Mouse (Mus musculus) myocyte (in vitro differentiated cells): ENCODE results near the gene Nlrp4c. TPM values are rescaled to one million over a fixed set of nuclear protein-coding genes. Genes with fewer than 3 reads are reported as not detected.
A peak's percentile ranks its signal among the peaks of the same experiment; 100 is the strongest.

ENCODE experiments used
- H3K27me3 ChIP-seq: one replicate; pipeline ENCODE4 v1.6.1; 2011; ENCODE audit not compliant: control insufficient read depth, insufficient read depth, insufficient read length
- H3K36me3 ChIP-seq: one replicate; pipeline ENCODE4 v1.6.1; 2011; ENCODE audit not compliant: control insufficient read depth, insufficient read depth
- H3K4me2 ChIP-seq: one replicate; pipeline ENCODE4 v1.6.1; 2011; ENCODE audit warnings: low read depth, control low read depth
- H3K4me3 ChIP-seq: one replicate; pipeline ENCODE4 v1.5.1; 2011; ENCODE audit warnings: mild to moderate bottlenecking, control low read depth, moderate library complexity
- H3K79me2 ChIP-seq: one replicate; pipeline ENCODE4 v1.6.1; 2011; ENCODE audit not compliant: control insufficient read depth, insufficient read depth
- H3ac ChIP-seq: one replicate; pipeline ENCODE4 v1.6.1; 2011; ENCODE audit not compliant: control insufficient read depth, insufficient read length
- CEBPB ChIP-seq: IDR thresholded peaks from 2 replicates; pipeline ENCODE4 v1.6.1; 2011; ENCODE audit warnings: mild to moderate bottlenecking, moderate library complexity; ENCODE audit not compliant: poor library complexity, insufficient read depth, severe bottlenecking
- E2F4 ChIP-seq: IDR thresholded peaks from one replicate; pipeline ENCODE4 v1.6.1; 2011; ENCODE audit warnings: mild to moderate bottlenecking, control low read depth, moderate library complexity; ENCODE audit not compliant: insufficient read depth
- MAX ChIP-seq: IDR thresholded peaks from one replicate; pipeline ENCODE4 v1.6.1; 2011; ENCODE audit warnings: low read depth, mild to moderate bottlenecking, control low read depth
- MYOD1 ChIP-seq, 3 experiments: IDR thresholded peaks; one replicate each; pipeline ENCODE4 v1.6.1; 2011; ENCODE audit warnings: control low read depth in 2 of 3, low read depth in 2 of 3, mild to moderate bottlenecking in 2 of 3, moderate library complexity in 1 of 3; ENCODE audit not compliant: insufficient read length in 2 of 3, control insufficient read depth in 1 of 3
- MYOG ChIP-seq, 3 experiments: IDR thresholded peaks; one replicate each; pipeline ENCODE4 v1.6.1; 2011; ENCODE audit warnings: control low read depth in 2 of 3, low read depth in 2 of 3, mild to moderate bottlenecking in 2 of 3; ENCODE audit not compliant: insufficient read length in 2 of 3, control insufficient read depth in 1 of 3, insufficient read depth in 1 of 3
- POLR2A ChIP-seq: IDR thresholded peaks from one replicate; pipeline ENCODE4 v1.6.1; 2011; ENCODE audit warnings: low read depth, mild to moderate bottlenecking, control low read depth, moderate library complexity; ENCODE audit not compliant: insufficient read length
- POLR2AphosphoS2 ChIP-seq: IDR thresholded peaks from one replicate; pipeline ENCODE4 v1.6.1; 2011; ENCODE audit warnings: low read depth, control low read depth; ENCODE audit not compliant: insufficient read length
- REST ChIP-seq: IDR thresholded peaks from one replicate; pipeline ENCODE4 v1.6.1; 2011; ENCODE audit warnings: mild to moderate bottlenecking, control low read depth, moderate library complexity; ENCODE audit not compliant: insufficient read depth, insufficient read length
- SRF ChIP-seq: IDR thresholded peaks from one replicate; pipeline ENCODE4 v1.6.1; 2011; ENCODE audit warnings: low read depth; ENCODE audit not compliant: control insufficient read depth, insufficient read length
- TCF12 ChIP-seq: IDR thresholded peaks from one replicate; pipeline ENCODE4 v1.6.1; 2011; ENCODE audit warnings: mild to moderate bottlenecking, control low read depth; ENCODE audit not compliant: poor library complexity, insufficient read depth, severe bottlenecking
- TCF3 ChIP-seq: IDR thresholded peaks from one replicate; pipeline ENCODE4 v1.6.1; 2011; ENCODE audit warnings: low read depth, control low read depth; ENCODE audit not compliant: insufficient read length
- USF1 ChIP-seq: IDR thresholded peaks from one replicate; pipeline ENCODE4 v1.6.1; 2011; ENCODE audit warnings: low read depth, mild to moderate bottlenecking, control low read depth, moderate library complexity
- polyA plus RNA-seq: library from polyadenylated mRNA; unstranded; fragments of >200 nt; fragmentation: generic; extraction: Trizol; gene quantifications from one replicate; pipeline ENCODE4 v1.2.1, GENCODE M21; 2012; ENCODE audit warnings: missing spikeins

Gene Nlrp4c
- polyA plus RNA-seq, 1 experiment, result not detected

DNA sequence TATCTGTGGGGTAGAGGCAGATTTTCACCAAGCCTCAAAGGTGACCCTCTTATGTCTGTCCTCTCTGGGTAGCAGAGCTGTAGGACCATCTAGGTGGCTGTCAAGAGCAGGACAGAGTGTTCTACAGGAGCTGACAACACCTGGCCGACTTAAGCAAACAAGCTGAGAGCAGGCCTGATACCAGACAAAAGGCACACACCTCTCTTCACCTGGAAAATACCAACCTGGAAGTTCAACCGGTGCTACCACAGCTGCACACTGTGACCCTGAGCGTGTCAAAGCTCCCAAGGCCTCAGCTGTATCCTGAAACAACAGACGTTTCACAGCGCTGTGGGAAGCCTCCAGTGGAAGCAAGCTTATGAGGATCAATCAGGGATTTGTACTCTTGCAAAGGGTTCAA is 102.7 kb downstream of the Nlrp4c start:
- no peaks in the 10 kb centered on the region for H3K27me3 ChIP-seq
- TF ChIP-seq REST, result no peak
- TF ChIP-seq USF1, result no peak
- no peak for TF ChIP-seq CEBPB
- TF ChIP-seq TCF3, result no peak
- no peak for TF ChIP-seq MAX
- TF ChIP-seq POLR2AphosphoS2, result no peak
- TF ChIP-seq SRF, result no peak
- no peak for TF ChIP-seq MYOD1 (IDR thresholded peaks at IDR 0.05; ENCODE audit: control insufficient read depth in 1 of 3, insufficient read length in 2 of 3, low read depth in 2 of 3)
- no peak for TF ChIP-seq POLR2A
- TF ChIP-seq MYOG (IDR thresholded peaks at IDR 0.05; ENCODE audit: control insufficient read depth in 1 of 3, insufficient read depth in 1 of 3, insufficient read length in 2 of 3, low read depth in 2 of 3), result no peak
- TF ChIP-seq E2F4, result no peak
- TF ChIP-seq TCF12, result no peak
- H3K79me2 ChIP-seq, result peaks cover 96% of the 10 kb centered on the region
- H3K36me3 ChIP-seq, result peaks cover 3% of the 10 kb centered on the region
- no peak overlapping the region for H3ac ChIP-seq
- no peak overlapping the region for H3K4me3 ChIP-seq
- no peak overlapping the region for H3K4me2 ChIP-seq

DNA sequence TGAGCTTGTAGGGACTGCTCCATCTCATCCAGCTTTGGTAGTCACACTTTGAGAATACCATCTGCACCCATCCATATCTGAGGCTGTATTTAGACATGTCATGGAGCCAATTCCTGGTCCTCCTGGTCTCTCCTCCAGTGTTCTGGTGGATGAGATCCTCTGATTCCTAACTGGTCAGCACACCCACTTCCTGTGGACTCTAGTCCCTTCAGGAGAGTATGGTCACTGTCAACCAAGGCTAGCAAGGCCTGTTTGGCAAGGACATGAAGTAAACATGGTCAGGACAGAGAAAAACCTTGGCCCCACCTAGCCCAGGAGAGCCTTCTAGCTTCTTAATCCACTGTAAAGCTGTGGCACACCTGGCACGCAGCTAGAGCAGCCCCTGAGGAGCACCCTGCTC is 106.3 kb downstream of the Nlrp4c start:
- no peak overlapping the region for H3K4me2 ChIP-seq
- no peaks in the 10 kb centered on the region for H3K36me3 ChIP-seq
- H3K4me3 ChIP-seq, result no peak overlapping the region
- H3ac ChIP-seq, result no peak overlapping the region
- H3K27me3 ChIP-seq, result no peaks in the 10 kb centered on the region
- H3K79me2 ChIP-seq, result peaks cover 90% of the 10 kb centered on the region
- TF ChIP-seq SRF (no peak), POLR2A (no peak), POLR2AphosphoS2 (no peak), E2F4 (no peak), USF1 (no peak), CEBPB (no peak), MAX (no peak), MYOG (IDR thresholded peaks at IDR 0.05; ENCODE audit: control insufficient read depth in 1 of 3, insufficient read depth in 1 of 3, insufficient read length in 2 of 3, low read depth in 2 of 3) (no peak)

DNA sequence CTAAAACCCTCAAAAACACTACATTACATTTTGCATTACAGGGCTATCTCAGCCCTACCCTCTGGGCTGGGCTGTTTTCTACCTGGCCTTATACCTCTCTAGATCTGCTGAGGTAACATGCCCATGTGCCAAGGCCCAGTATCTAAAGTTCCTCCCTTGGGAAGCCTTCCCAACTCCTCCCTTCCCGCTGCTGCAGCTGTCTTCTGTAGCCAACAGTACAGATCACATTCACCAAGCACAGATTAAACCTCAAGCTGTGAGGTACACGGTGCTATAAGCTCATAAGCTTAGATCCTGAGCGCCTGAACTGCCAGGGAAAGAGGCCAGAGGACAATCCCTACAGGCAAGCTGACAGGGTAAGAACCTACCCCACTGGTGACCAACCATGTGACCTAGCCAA is 107.1 kb downstream of the Nlrp4c start:
- Histone ChIP-seq H3K79me2 (peaks cover 83% of the 10 kb centered on the region), H3ac (no peak overlapping the region), H3K4me2 (peak overlapping the region; percentile 48), H3K27me3 (no peaks in the 10 kb centered on the region), H3K36me3 (no peaks in the 10 kb centered on the region), H3K4me3 (no peak overlapping the region)
- TF ChIP-seq USF1, result no peak
- no peak for TF ChIP-seq TCF3
- peak; percentile 23 to 69 (median 53) for TF ChIP-seq MYOD1 (IDR thresholded peaks at IDR 0.05; ENCODE audit: control insufficient read depth in 1 of 3, insufficient read length in 2 of 3, low read depth in 2 of 3)
- peak in 2 of 3 experiments; percentile 72 to 87 for TF ChIP-seq MYOG (IDR thresholded peaks at IDR 0.05; ENCODE audit: control insufficient read depth in 1 of 3, insufficient read depth in 1 of 3, insufficient read length in 2 of 3, low read depth in 2 of 3)

DNA sequence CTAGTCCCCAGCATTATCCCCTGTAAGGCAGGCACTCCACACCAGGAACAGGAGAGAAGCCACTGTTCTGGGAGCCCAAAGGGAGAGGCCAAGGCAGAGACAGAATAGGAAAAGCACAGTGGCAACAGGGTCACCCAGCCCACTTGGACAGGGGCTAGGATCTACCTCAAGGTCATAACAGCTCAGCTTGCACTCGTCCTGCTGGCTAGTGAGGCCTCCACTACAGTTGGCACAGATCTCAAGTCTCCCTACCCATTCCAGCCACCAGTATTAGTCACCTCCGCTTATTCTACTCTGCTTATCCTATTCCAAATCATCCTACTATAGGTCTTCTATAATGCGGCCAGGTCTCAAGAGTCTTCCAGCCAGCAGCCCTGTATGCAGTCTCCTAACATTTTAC is 108.2 kb downstream of the Nlrp4c start:
- H3K4me2 ChIP-seq, result peak overlapping the region; percentile 88
- H3K27me3 ChIP-seq, result no peaks in the 10 kb centered on the region
- H3K36me3 ChIP-seq, result no peaks in the 10 kb centered on the region
- peaks cover 72% of the 10 kb centered on the region for H3K79me2 ChIP-seq
- H3K4me3 ChIP-seq, result no peak overlapping the region
- H3ac ChIP-seq, result no peak overlapping the region
- TF ChIP-seq TCF3 (no peak), SRF (no peak), TCF12 (no peak)

DNA sequence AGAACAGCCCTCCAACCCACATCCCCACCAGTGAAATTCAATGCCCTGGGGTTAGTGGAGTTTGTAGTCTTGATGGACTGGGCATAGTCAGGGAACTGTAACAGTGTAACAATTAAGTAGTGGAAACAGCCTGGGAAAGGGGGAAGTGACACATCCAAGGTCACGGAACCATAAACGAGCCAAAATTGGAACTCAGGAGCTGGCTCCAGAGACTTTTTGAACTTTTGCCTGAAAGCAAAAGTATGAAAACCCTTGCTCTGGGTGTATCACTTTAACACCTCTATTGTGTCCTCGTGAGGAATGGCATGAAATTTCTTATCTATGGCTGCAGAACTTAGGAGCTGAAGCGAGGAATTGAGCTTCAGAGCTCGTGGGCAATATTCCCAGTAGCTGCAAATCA is 109.2 kb downstream of the Nlrp4c start:
- Histone ChIP-seq H3K36me3 (no peaks in the 10 kb centered on the region), H3ac (no peak overlapping the region), H3K27me3 (no peaks in the 10 kb centered on the region), H3K4me3 (peak overlapping the region; percentile 75), H3K79me2 (peaks cover 61% of the 10 kb centered on the region), H3K4me2 (peak overlapping the region; percentile 88)
- TF ChIP-seq CEBPB (no peak), USF1 (no peak), TCF12 (no peak), MYOG (IDR thresholded peaks at IDR 0.05; ENCODE audit: control insufficient read depth in 1 of 3, insufficient read depth in 1 of 3, insufficient read length in 2 of 3, low read depth in 2 of 3) (no peak), E2F4 (no peak), MYOD1 (IDR thresholded peaks at IDR 0.05; ENCODE audit: control insufficient read depth in 1 of 3, insufficient read length in 2 of 3, low read depth in 2 of 3) (no peak), POLR2AphosphoS2 (no peak), SRF (no peak), MAX (no peak), TCF3 (no peak), REST (no peak), POLR2A (no peak)

Other genes starting within 250 kb of the Nlrp4c start
- not detected for gene Vmn1r63, start 239.7 kb upstream of the Nlrp4c start, polyA plus RNA-seq
- not detected for gene Vmn1r64, start 160.6 kb upstream of the Nlrp4c start, polyA plus RNA-seq
- not detected for gene Vmn1r65, start 34.2 kb upstream of the Nlrp4c start, polyA plus RNA-seq
- 46.6 TPM for gene Zfp787, start 110.8 kb downstream of the Nlrp4c start, polyA plus RNA-seq
- 29.2 TPM for gene Zfp444, start 127.1 kb downstream of the Nlrp4c start, polyA plus RNA-seq
- not detected for gene Galp, start 151.9 kb downstream of the Nlrp4c start, polyA plus RNA-seq
- gene Zscan5b, start 177.1 kb downstream of the Nlrp4c start, polyA plus RNA-seq, result not detected
- not detected for gene Epp13, start 207.5 kb downstream of the Nlrp4c start, polyA plus RNA-seq
- gene Zfp667, start 241.4 kb downstream of the Nlrp4c start, polyA plus RNA-seq, result 2.8 TPM